Mouse (Mus musculus): ENCODE measurements around the gene Tmem121b. TPM values are rescaled to one million over a fixed set of nuclear protein-coding genes. Genes with fewer than 3 reads are reported as not detected.

The Tmem121b gene
- polyA plus RNA-seq, 1 experiment = not detected

DNA sequence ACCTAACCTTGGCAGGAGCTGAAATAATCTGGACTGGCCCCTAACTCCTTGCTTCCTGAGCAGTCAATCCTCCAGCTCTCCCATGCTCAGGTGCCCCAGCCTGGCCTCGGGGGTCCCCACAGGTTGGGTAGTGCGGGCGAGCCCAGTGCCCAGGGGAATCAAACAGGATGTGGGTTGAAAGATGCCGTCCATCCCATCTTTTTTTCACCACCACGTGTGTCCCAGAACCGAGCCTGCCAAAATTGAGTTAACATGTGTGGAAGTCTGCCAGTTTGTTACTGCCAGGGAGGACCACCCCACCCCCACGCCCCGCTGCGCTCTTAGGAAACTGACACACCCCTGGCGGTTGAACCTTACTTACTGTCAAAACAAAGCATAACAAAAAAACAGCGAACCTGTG is 29.7 kb downstream of the Tmem121b start:
- Histone ChIP-seq H3K4me3 (ENCODE audit: insufficient read depth, low read depth, low read length) (peak overlapping the region; percentile 85), H3K27ac (ENCODE audit: insufficient read depth, low read depth, low read length) (no peak overlapping the region), H3K4me1 (ENCODE audit: control insufficient read depth, insufficient read depth, low read length) (peaks cover 15% of the 10 kb centered on the region)
- TF ChIP-seq CTCF (IDR thresholded peaks at IDR 0.05; ENCODE audit: insufficient read depth, low read depth, low read length) (no peak), POLR2A (IDR thresholded peaks at IDR 0.05; ENCODE audit: insufficient read depth, low read depth, low read length) (no peak)
- WGBS = 6% methylated on average over 11 of the region's 11 CpGs

DNA sequence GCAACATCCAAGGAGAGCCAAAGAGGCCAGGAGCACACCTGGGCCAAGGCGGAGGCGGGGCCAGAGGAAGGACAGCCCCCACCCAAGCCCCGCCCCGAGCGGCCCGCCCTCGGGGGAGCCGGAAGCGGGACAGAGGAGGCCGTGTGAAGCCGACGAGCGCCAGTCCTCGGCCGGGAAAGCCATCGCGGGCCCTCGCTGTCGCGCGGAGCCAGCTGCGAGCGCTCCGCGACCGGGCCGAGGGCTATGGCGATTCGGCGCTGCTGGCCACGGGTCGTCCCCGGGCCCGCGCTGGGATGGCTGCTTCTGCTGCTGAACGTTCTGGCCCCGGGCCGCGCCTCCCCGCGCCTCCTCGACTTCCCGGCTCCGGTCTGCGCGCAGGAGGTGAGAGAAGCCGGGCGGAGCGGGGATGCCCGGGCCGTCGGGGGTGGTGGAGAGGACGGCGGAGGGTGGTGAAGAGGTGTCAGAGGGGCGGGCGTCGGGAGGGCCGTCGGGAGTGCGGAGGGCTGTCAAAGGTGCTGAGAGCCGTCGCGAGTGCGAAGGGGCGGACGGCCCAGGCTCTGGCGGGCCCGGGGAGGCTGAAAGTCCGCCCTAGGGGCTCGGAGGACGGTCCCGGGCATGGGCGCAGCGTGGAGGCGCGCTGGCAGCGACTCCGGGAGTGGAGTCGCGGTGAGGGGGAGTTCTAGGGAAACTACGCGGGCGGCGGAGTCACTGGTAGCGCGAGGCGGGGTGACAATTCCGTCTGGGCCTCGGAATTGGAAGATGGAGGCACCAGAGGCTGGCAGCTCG is 30.3 kb downstream of the Tmem121b start, which contains the start of gene Il17ra:
TSS of gene Il17ra (plus strand) at position 162 of the 786 bp plus-strand sequence.
- WGBS = under 1% methylated on average over 89 of the region's 90 CpGs
- Histone ChIP-seq H3K27ac (ENCODE audit: insufficient read depth, low read depth, low read length) (no peak within 1 kb of the TSS), H3K4me1 (ENCODE audit: control insufficient read depth, insufficient read depth, low read length) (peaks cover 15% of the 10 kb centered on the region), H3K4me3 (ENCODE audit: insufficient read depth, low read depth, low read length) (peak within 1 kb of the TSS; percentile 85)
- TF ChIP-seq CTCF (IDR thresholded peaks at IDR 0.05; ENCODE audit: insufficient read depth, low read depth, low read length) = no peak
- peak; percentile 40; the same call in 1 of the 2 replicates for TF ChIP-seq POLR2A (IDR thresholded peaks at IDR 0.05; ENCODE audit: insufficient read depth, low read depth, low read length)

GRCm38 (mm10) chr6:120462251-120462650 is 31.4 kb downstream of the Tmem121b start:
- H3K4me1 ChIP-seq (ENCODE audit: control insufficient read depth, insufficient read depth, low read length) = peaks cover 15% of the 10 kb centered on the region
- WGBS = 64% methylated on average over 6 of the region's 6 CpGs
- TF ChIP-seq CTCF (IDR thresholded peaks at IDR 0.05; ENCODE audit: insufficient read depth, low read depth, low read length) (no peak), POLR2A (IDR thresholded peaks at IDR 0.05; ENCODE audit: insufficient read depth, low read depth, low read length) (no peak)
- H3K4me3 ChIP-seq (ENCODE audit: insufficient read depth, low read depth, low read length) = no peak overlapping the region
- H3K27ac ChIP-seq (ENCODE audit: insufficient read depth, low read depth, low read length) = no peak overlapping the region

DNA sequence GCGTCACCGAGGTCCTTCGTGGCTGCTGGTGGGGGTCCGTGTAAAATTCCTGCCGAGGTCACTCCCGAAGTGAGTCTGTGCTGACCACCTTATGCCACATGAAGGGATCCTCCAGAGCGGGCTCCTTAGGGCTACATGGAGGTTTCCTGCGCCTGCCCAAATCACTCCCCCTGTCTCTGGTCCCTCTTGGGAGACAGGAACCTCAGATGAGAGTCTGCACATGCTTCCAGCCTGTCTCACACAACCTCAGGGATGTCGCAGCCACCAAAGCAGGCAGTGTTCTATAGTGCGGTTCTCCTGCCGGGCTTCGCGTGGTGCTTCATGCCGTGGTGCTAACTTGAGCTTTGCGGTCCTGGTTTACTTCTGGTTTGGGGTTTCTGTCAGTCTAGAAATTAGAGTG is 32.4 kb downstream of the Tmem121b start:
- TF ChIP-seq POLR2A (IDR thresholded peaks at IDR 0.05; ENCODE audit: insufficient read depth, low read depth, low read length) (no peak), CTCF (IDR thresholded peaks at IDR 0.05; ENCODE audit: insufficient read depth, low read depth, low read length) (no peak)
- 76% methylated on average over 15 of the region's 15 CpGs for WGBS

GRCm38 (mm10) chr6:120457751-120458150 is 35.9 kb downstream of the Tmem121b start:
- H3K4me1 ChIP-seq (ENCODE audit: control insufficient read depth, insufficient read depth, low read length) = no peaks in the 10 kb centered on the region; the same call in 1 of the 2 replicates
- WGBS = 89% methylated on average over 5 of the region's 5 CpGs
- TF ChIP-seq CTCF (IDR thresholded peaks at IDR 0.05; ENCODE audit: insufficient read depth, low read depth, low read length) (no peak), POLR2A (IDR thresholded peaks at IDR 0.05; ENCODE audit: insufficient read depth, low read depth, low read length) (no peak)
- H3K27ac ChIP-seq (ENCODE audit: insufficient read depth, low read depth, low read length) = no peak overlapping the region
- no peak overlapping the region for H3K4me3 ChIP-seq (ENCODE audit: insufficient read depth, low read depth, low read length)

More for the DNA sequence above, 32.4 kb downstream of the Tmem121b start:
- H3K4me1 ChIP-seq (ENCODE audit: control insufficient read depth, insufficient read depth, low read length) = peaks cover 13% of the 10 kb centered on the region
- no peak overlapping the region for H3K4me3 ChIP-seq (ENCODE audit: insufficient read depth, low read depth, low read length)
- no peak overlapping the region for H3K27ac ChIP-seq (ENCODE audit: insufficient read depth, low read depth, low read length)

- no peak overlapping the region for H3K4me3 ChIP-seq (ENCODE audit: insufficient read depth, low read depth, low read length)
- H3K27ac ChIP-seq (ENCODE audit: insufficient read depth, low read depth, low read length) = no peak overlapping the region
- 69% methylated on average over 7 of the region's 7 CpGs for WGBS
- no peaks in the 10 kb centered on the region for H3K4me1 ChIP-seq (ENCODE audit: control insufficient read depth, insufficient read depth, low read length)
- TF ChIP-seq POLR2A (IDR thresholded peaks at IDR 0.05; ENCODE audit: insufficient read depth, low read depth, low read length) (no peak), CTCF (IDR thresholded peaks at IDR 0.05; ENCODE audit: insufficient read depth, low read depth, low read length) (no peak)
These were observed 36.5 kb downstream of the Tmem121b start for GRCm38 (mm10) chr6:120457074-120457473.

DNA sequence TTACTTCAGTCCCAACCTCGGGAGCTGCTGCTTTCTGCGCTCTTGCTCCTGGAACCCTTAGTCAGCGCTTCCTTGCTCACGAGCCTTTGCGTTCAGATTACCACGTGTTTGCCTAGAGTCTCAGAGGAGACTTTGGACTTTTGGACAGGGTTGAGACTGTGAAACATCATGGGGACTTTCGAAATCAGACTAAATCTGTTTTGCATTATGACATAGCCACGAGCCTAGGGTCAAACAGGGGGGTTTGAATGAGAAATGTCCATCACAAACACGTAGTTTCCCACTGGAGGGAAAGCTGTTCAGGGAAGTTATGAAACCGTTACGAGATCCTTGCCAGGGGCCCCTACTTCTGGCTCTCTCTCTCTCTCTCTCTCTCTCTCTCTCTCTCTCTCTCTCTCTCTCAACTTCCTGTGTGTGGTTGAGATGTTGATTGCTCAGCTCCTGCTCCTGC is 39.0 kb downstream of the Tmem121b start:
- 69% methylated on average over 11 of the region's 11 CpGs for WGBS
- H3K4me3 ChIP-seq (ENCODE audit: insufficient read depth, low read depth, low read length) = no peak overlapping the region
- no peak overlapping the region for H3K27ac ChIP-seq (ENCODE audit: insufficient read depth, low read depth, low read length)
- TF ChIP-seq CTCF (IDR thresholded peaks at IDR 0.05; ENCODE audit: insufficient read depth, low read depth, low read length) (no peak), POLR2A (IDR thresholded peaks at IDR 0.05; ENCODE audit: insufficient read depth, low read depth, low read length) (no peak)
- no peaks in the 10 kb centered on the region for H3K4me1 ChIP-seq (ENCODE audit: control insufficient read depth, insufficient read depth, low read length)

DNA sequence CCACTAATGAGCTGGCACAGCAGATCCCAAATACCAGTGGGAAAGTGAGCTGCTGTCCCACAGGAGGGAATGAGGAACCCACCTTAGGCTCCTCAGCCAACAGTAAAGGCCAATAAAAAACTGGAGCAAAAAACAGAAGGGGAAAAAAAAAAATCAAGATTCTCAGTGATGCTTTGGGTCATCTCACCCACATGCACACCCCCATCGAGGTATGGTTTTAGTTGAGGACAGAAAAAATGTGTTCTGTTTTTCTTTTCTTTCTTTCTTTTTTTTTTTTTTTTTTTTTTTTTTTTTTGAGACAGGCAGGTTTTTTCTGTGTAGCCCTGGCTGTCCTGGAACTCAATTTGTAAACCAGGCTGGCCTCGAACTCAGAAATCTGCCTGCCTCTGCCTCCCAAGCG is 40.1 kb downstream of the Tmem121b start:
- Histone ChIP-seq H3K27ac (ENCODE audit: insufficient read depth, low read depth, low read length) (no peak overlapping the region), H3K4me1 (ENCODE audit: control insufficient read depth, insufficient read depth, low read length) (no peaks in the 10 kb centered on the region), H3K4me3 (ENCODE audit: insufficient read depth, low read depth, low read length) (no peak overlapping the region)
- TF ChIP-seq CTCF (IDR thresholded peaks at IDR 0.05; ENCODE audit: insufficient read depth, low read depth, low read length) (no peak), POLR2A (IDR thresholded peaks at IDR 0.05; ENCODE audit: insufficient read depth, low read depth, low read length) (no peak)
- 90% methylated on average over 3 of the region's 3 CpGs for WGBS

DNA sequence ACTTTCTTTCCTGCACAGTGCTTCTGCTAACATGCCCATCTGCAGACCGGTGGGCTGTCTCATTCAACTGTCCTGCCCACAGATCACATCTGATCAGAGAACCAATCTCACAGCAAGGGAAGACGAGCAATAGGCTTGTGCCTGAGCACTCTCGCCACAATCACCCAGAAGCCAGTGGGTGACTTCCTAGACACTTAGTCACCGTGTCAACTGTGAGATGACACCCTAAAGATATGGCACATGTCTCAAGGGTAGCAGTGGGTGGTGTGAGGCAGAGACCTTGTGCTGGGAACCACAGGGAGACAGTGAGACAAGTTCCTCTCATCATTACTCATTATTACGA is 40.5 kb downstream of the Tmem121b start:
- H3K4me3 ChIP-seq (ENCODE audit: insufficient read depth, low read depth, low read length) = no peak overlapping the region
- 86% methylated on average over 5 of the region's 5 CpGs for WGBS
- H3K4me1 ChIP-seq (ENCODE audit: control insufficient read depth, insufficient read depth, low read length) = no peaks in the 10 kb centered on the region
- TF ChIP-seq CTCF (IDR thresholded peaks at IDR 0.05; ENCODE audit: insufficient read depth, low read depth, low read length) (no peak), POLR2A (IDR thresholded peaks at IDR 0.05; ENCODE audit: insufficient read depth, low read depth, low read length) (no peak)
- H3K27ac ChIP-seq (ENCODE audit: insufficient read depth, low read depth, low read length) = no peak overlapping the region
